Mouse (Mus musculus) heart, embryonic 14.5 days (tissue): ENCODE data around the gene Klf3. TPM values are rescaled to one million over a fixed set of nuclear protein-coding genes. Genes with fewer than 3 reads are reported as not detected.

Source experiments
- ATAC-seq: fragments of 200-750 bp; cut with Nextera tagmentation; 2 replicates; pipeline ENCODE4 v1.8.0; 2017; ENCODE audit warnings: low read depth, moderate TSS enrichment; ENCODE audit not compliant: insufficient number of reproducible peaks, insufficient read depth, low FRiP score
- H3K27ac ChIP-seq, 2 experiments: fragments of 200-500 bp in 1 of 2; fragments of 300-500 bp in 1 of 2; sonication (generic) in 1 of 2; replicated peaks in 1 of 2; 2 replicates each; pipeline ENCODE4 v1.5.1; 2012 to 2014; ENCODE audit warnings: low read depth in 2 of 2, low read length in 2 of 2, control low read depth in 1 of 2, mild to moderate bottlenecking in 1 of 2, mixed read lengths in 1 of 2; ENCODE audit not compliant: control insufficient read depth in 1 of 2, insufficient read depth in 1 of 2
- H3K27me3 ChIP-seq: fragments of 300-500 bp; sonication (generic); 2 replicates; pipeline ENCODE4 v1.6.1; 2014; ENCODE audit warnings: mild to moderate bottlenecking, low read length, control low read depth; ENCODE audit not compliant: control insufficient read depth, insufficient read depth
- H3K36me3 ChIP-seq: fragments of 300-500 bp; sonication (generic); 2 replicates; pipeline ENCODE4 v1.6.1; 2014; ENCODE audit warnings: mild to moderate bottlenecking, control low read depth, low read length, mixed read lengths; ENCODE audit not compliant: control insufficient read depth, insufficient read depth
- H3K4me1 ChIP-seq, 2 experiments: fragments of 200-500 bp in 1 of 2; fragments of 300-500 bp in 1 of 2; sonication (generic) in 1 of 2; 2 replicates each; pipeline ENCODE4 v1.6.1; 2012 to 2014; ENCODE audit warnings: low read length in 2 of 2, control low read depth in 1 of 2, mixed read lengths in 1 of 2; ENCODE audit not compliant: control insufficient read depth in 2 of 2, insufficient read depth in 2 of 2
- H3K4me2 ChIP-seq: fragments of 300-500 bp; sonication (generic); 2 replicates; pipeline ENCODE4 v1.6.1; 2014; ENCODE audit warnings: mild to moderate bottlenecking, low read length
- H3K4me3 ChIP-seq, 2 experiments: fragments of 200-500 bp in 1 of 2; fragments of 300-500 bp in 1 of 2; sonication (generic) in 1 of 2; 2 replicates each; pipeline ENCODE4 v1.5.1; 2012 to 2014; ENCODE audit warnings: low read length in 2 of 2, mild to moderate bottlenecking in 2 of 2, control low read depth in 1 of 2, low read depth in 1 of 2, moderate library complexity in 1 of 2; ENCODE audit not compliant: control insufficient read depth in 1 of 2, insufficient read depth in 1 of 2
- H3K9ac ChIP-seq: fragments of 300-500 bp; sonication (generic); 2 replicates; pipeline ENCODE4 v1.6.1; 2014; ENCODE audit warnings: mild to moderate bottlenecking, low read length
- H3K9me3 ChIP-seq: fragments of 300-500 bp; sonication (generic); 2 replicates; pipeline ENCODE4 v1.6.1; 2016; ENCODE audit warnings: low read length, control low read depth; ENCODE audit not compliant: control insufficient read depth
- whole genome bisulfite sequencing: fragments of 180-500 bp; shearing (Covaris S2); extraction: QIAGEN DNeasy Blood & Tissue Kit; methylation state at CpG from one replicate; pipeline ENCODE4 v1.1.7; 2014; 5-methylcytosine and 5-hydroxymethylcytosine counted together
- polyA plus RNA-seq: library from polyadenylated mRNA; unstranded; fragments of >200 nt; fragmentation: Nextera tagmentation; extraction: Ambion mirVana; gene quantifications from 2 replicates; pipeline ENCODE4 v1.2.1, GENCODE M21; 2014

Klf3 gene
- polyA plus RNA-seq, 1 experiment from 2014 or later = 52.1 TPM

DNA sequence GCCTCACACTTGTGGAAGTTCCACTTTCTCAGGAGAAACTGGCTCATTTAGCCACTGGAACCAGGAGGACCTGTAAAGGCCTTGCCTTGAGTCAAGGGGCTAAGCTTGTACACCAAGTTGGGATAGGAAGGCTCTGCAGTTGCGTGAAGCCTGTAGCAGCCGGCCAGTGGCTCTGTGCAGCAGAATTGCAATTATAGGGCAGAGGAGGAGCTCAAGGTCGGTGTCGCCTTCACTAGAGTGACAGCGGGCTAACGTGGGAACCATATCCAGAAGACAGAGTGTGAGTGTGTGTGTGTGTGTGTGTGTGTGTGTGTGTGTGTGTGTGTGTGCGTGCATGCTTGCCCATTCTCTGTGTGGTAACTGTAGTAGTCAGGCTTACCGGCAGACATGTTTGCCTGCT lies 12.4 kb downstream of the Klf3 start:
- WGBS = 73% methylated on average over 8 of the region's 8 CpGs
- H3K4me1 ChIP-seq = peaks cover 26 to 56% of the 10 kb centered on the region in 2 experiments
- no peaks in the 10 kb centered on the region for H3K27me3 ChIP-seq
- H3K36me3 ChIP-seq = peaks cover 46% of the 10 kb centered on the region
- no peak overlapping the region for H3K4me3 ChIP-seq
- H3K27ac ChIP-seq = no peak overlapping the region
- H3K4me2 ChIP-seq = no peak overlapping the region
- ATAC-seq = no peak
- H3K9me3 ChIP-seq = no peaks in the 10 kb centered on the region
- H3K9ac ChIP-seq = no peak overlapping the region

DNA sequence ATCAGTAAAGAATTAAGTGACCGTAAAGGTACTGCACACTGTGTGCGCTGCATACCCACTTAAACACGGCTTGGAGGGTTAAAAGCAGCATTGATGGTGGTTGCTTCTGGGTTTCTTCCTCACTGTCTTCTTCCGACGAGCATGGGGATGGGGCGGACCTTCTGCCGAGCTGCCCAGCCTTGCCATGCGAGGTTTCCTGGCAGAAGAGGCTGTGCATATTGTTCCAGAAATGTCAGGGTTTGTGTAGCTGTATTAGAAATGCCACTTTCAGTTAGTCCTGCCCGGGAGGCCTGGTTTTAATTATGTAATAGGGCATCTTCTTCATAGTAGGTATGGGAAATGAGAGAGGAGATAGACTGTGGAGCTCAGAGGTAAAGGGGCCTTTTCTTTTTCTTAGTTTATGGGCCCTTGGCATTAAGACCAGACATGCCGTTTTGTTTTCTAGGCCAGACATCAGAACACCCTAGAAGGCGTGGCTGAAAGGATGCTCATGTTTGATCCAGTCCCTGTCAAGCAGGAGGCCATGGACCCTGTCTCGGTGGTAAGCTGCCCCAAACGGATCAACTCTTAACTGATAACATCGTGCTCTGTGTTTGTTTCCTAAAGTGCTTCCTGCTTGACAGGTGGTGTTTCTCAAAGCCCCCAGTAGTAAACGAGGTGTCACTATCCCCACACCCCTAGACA lies 13.2 kb downstream of the Klf3 start:
- 55% methylated on average over 15 of the region's 15 CpGs for WGBS
- ATAC-seq = no peak
- no peak overlapping the region for H3K4me2 ChIP-seq
- no peak overlapping the region for H3K9ac ChIP-seq
- peak overlapping the region; percentile 33 to 42; a peak in 3 of 4 replicates for H3K27ac ChIP-seq
- H3K4me3 ChIP-seq = no peak overlapping the region
- H3K36me3 ChIP-seq = peaks cover 54% of the 10 kb centered on the region
- H3K4me1 ChIP-seq = peaks cover 19 to 48% of the 10 kb centered on the region in 2 experiments
- H3K9me3 ChIP-seq = no peaks in the 10 kb centered on the region
- H3K27me3 ChIP-seq = no peaks in the 10 kb centered on the region

DNA sequence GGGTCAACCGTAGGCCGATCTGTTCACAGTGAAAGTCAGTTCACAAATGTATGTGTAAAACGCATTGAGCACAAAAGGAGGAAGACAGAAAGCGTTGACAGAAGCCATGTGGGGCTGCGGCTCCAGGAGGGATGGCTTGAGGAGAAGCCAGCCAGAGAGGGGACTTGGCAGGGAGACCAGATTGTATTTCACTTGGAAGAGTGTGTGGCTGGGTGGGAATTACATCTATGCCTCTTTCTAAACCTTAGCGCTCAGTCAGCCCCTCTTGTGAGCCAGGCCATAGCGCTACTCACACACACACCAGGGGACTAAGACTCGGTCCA lies 13.7 kb downstream of the Klf3 start:
- H3K36me3 ChIP-seq = peaks cover 59% of the 10 kb centered on the region
- H3K4me2 ChIP-seq = no peak overlapping the region
- H3K4me3 ChIP-seq = no peak overlapping the region
- peaks cover 14 to 43% of the 10 kb centered on the region in 2 experiments for H3K4me1 ChIP-seq
- no peaks in the 10 kb centered on the region for H3K27me3 ChIP-seq
- no peak for ATAC-seq
- H3K27ac ChIP-seq = peak overlapping the region; percentile 33 to 42; a peak in 3 of 4 replicates
- H3K9ac ChIP-seq = peak overlapping the region; percentile 30; the same call in 1 of the 2 replicates
- WGBS = 45% methylated on average over 8 of the region's 8 CpGs
- H3K9me3 ChIP-seq = no peaks in the 10 kb centered on the region

DNA sequence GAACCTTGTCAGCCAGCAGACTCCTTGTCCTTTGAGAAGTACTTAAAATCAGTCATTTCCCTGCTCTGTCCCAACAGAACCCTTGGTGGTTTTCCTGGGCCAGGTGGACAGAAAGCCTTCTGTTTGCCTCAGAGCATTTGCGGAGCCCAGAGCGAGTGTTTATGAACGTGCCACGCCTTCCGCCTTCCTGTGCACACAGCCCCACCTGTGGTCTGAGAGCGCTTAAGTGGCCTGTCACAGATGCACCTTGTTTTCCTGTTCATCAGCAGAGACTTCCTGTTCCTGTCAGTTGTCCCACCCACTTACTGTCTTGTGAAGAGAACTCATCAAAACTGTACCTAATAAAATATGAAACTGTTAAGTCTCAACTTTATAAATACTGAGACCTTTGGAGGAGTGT lies 16.2 kb downstream of the Klf3 start:
- no peaks in the 10 kb centered on the region for H3K9me3 ChIP-seq
- no peak overlapping the region for H3K4me3 ChIP-seq
- WGBS = 89% methylated on average over 6 of the region's 6 CpGs
- H3K4me2 ChIP-seq = no peak overlapping the region
- peaks cover 5 to 22% of the 10 kb centered on the region in 2 experiments; a peak in 3 of 4 replicates for H3K4me1 ChIP-seq
- no peak overlapping the region for H3K9ac ChIP-seq
- H3K27me3 ChIP-seq = no peaks in the 10 kb centered on the region
- peaks cover 83% of the 10 kb centered on the region for H3K36me3 ChIP-seq
- H3K27ac ChIP-seq = no peak overlapping the region
- ATAC-seq = no peak

DNA sequence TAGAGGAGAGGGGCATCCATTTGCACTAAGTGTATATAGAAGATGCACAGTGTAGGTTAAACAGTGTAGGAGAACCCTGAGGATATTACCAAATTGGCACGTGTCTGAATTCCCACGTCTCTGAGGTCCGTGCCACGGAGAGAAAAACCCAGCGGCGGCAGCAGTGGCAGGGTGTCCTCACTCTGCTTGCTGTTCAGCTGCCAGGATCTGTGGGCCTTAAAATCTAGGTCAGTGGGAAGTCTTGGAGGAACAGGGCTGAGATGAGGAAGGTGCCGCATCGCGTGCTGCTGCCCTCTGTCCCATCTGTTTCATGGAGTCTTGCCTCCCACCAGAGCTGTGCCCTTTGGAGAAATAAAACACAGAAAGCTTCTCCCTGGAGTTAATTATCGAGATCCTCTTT lies 16.9 kb downstream of the Klf3 start:
- no peak overlapping the region for H3K4me2 ChIP-seq
- no peaks in the 10 kb centered on the region for H3K9me3 ChIP-seq
- H3K4me3 ChIP-seq = no peak overlapping the region
- H3K27me3 ChIP-seq = no peaks in the 10 kb centered on the region
- H3K4me1 ChIP-seq = peaks cover 5 to 22% of the 10 kb centered on the region in 2 experiments; a peak in 3 of 4 replicates
- H3K27ac ChIP-seq = no peak overlapping the region
- 94% methylated on average over 10 of the region's 10 CpGs for WGBS
- peaks cover 88% of the 10 kb centered on the region for H3K36me3 ChIP-seq
- H3K9ac ChIP-seq = no peak overlapping the region
- no peak for ATAC-seq

DNA sequence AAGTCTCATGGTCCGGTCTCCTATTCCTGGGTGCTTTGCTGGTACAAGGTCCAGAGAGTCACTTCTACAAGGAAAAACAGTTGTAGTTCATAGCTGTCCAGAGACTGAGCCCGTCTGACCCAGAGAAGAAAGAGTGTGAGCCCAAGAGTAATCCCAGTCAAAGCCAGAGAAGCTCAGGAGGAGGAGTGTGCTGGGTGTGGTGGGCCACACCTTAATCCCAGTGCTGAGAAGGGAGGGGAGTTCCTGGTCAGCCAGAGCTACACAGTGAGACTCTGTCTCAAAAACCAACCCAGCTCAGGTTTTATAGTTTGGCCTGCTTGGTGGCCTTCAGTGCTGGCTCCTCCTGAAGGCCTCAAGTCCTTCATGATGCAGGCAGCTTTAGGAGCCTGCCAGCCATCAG lies 18.1 kb downstream of the Klf3 start:
- H3K36me3 ChIP-seq = peaks cover 96% of the 10 kb centered on the region
- H3K9ac ChIP-seq = no peak overlapping the region
- H3K27ac ChIP-seq = no peak overlapping the region
- no peaks in the 10 kb centered on the region for H3K9me3 ChIP-seq
- H3K27me3 ChIP-seq = no peaks in the 10 kb centered on the region
- 92% methylated on average over 2 of the region's 2 CpGs for WGBS
- no peak overlapping the region for H3K4me3 ChIP-seq
- no peak overlapping the region for H3K4me2 ChIP-seq
- ATAC-seq = no peak
- H3K4me1 ChIP-seq = peaks cover 3 to 13% of the 10 kb centered on the region in 2 experiments; a peak in 2 of 4 replicates

DNA sequence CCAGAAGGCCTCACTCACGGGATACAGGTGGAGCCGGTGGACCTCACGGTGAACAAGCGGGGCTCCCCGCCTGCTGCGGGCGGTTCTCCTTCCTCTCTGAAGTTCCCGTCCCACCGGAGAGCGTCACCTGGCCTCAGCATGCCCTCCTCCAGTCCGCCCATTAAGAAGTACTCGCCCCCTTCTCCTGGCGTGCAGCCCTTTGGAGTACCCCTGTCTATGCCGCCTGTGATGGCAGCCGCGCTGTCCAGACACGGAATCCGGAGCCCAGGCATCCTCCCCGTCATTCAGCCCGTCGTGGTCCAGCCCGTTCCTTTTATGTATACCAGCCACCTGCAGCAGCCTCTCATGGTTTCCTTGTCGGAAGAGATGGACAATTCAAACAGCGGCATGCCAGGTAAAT lies 18.8 kb downstream of the Klf3 start:
- H3K9me3 ChIP-seq = no peaks in the 10 kb centered on the region
- no peak for ATAC-seq
- 93% methylated on average over 24 of the region's 24 CpGs for WGBS
- peaks cover 96% of the 10 kb centered on the region for H3K36me3 ChIP-seq
- no peak overlapping the region for H3K4me2 ChIP-seq
- H3K4me1 ChIP-seq = peaks cover 0 to 7% of the 10 kb centered on the region in 2 experiments; a peak in 1 of 4 replicates
- H3K4me3 ChIP-seq = no peak overlapping the region
- no peaks in the 10 kb centered on the region for H3K27me3 ChIP-seq
- H3K27ac ChIP-seq = no peak overlapping the region
- H3K9ac ChIP-seq = no peak overlapping the region

DNA sequence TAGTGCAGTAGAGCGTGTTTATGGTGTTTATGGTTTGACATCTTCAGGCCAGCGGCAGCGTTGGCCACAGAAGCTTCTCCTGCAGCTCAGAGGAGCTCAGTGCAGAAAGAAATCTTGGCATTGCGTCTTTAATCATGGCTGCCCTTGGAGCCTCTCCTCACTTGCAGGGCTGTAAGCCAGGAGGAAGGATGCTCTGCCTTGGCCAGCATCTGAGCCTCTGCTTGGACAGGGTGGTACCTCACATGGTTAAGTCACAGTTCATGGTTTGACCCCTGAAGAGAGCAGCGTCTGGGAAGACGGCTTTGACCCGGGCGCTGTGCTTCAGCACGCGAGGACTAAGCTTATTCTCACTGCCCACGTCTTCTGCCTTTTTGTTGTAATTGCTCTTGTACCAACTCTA lies 20.2 kb downstream of the Klf3 start:
- no peaks in the 10 kb centered on the region for H3K9me3 ChIP-seq
- no peak for ATAC-seq
- H3K36me3 ChIP-seq = peaks cover 98% of the 10 kb centered on the region
- H3K27me3 ChIP-seq = no peaks in the 10 kb centered on the region
- no peak overlapping the region for H3K27ac ChIP-seq
- peaks cover 0 to 3% of the 10 kb centered on the region in 2 experiments; a peak in 1 of 4 replicates for H3K4me1 ChIP-seq
- WGBS = 96% methylated on average over 11 of the region's 11 CpGs
- H3K4me3 ChIP-seq = no peak overlapping the region
- no peak overlapping the region for H3K9ac ChIP-seq
- no peak overlapping the region for H3K4me2 ChIP-seq
